Mouse (Mus musculus) adrenal gland, postnatal 36 days (tissue): Measurements from ENCODE around the gene Srpr. TPM values are rescaled to one million over a fixed set of nuclear protein-coding genes. Genes with fewer than 3 reads are reported as not detected.

ENCODE experiments used
- DNase-seq, 2 experiments: peaks; one replicate each; pipeline ENCODE4 v3.0.0; 2021; ENCODE audit warnings: mixed read lengths in 1 of 2
- total RNA-seq, 2 experiments: library from RNA; stranded (reverse); gene quantifications; 2 replicates each; pipeline ENCODE4 v1.2.3; 2021

Srpr gene
- total RNA-seq, 2 experiments from 2014 or later = 166 to 172 TPM

- DNase-seq = no peak
Observed at GRCm38 (mm10) chr9:35262418-35262817, 62.4 kb downstream of the Srpr start.

DNA sequence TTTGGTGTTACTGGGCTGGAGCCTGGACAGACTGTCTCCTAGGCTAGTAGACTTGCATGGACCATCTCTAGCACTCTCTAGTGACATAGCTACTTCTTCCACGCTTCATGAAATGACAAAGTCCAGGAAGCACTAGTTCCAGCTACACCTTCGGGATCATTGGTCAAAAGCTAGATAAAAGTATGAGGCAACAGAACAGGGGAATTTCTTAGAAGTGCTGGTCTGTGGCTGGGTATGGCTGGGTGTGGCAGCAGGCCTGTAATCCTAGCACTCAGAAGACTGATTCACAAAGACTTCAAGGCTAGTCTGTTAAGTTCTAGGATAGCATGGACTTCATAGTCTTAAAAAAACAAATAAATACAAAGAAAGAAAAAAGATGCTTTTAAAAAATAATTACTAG, 63.5 kb downstream of the Srpr start:
- DNase-seq = no peak

- DNase-seq = no peak
Observed at GRCm38 (mm10) chr9:35264509-35264908, 64.5 kb downstream of the Srpr start.

DNA sequence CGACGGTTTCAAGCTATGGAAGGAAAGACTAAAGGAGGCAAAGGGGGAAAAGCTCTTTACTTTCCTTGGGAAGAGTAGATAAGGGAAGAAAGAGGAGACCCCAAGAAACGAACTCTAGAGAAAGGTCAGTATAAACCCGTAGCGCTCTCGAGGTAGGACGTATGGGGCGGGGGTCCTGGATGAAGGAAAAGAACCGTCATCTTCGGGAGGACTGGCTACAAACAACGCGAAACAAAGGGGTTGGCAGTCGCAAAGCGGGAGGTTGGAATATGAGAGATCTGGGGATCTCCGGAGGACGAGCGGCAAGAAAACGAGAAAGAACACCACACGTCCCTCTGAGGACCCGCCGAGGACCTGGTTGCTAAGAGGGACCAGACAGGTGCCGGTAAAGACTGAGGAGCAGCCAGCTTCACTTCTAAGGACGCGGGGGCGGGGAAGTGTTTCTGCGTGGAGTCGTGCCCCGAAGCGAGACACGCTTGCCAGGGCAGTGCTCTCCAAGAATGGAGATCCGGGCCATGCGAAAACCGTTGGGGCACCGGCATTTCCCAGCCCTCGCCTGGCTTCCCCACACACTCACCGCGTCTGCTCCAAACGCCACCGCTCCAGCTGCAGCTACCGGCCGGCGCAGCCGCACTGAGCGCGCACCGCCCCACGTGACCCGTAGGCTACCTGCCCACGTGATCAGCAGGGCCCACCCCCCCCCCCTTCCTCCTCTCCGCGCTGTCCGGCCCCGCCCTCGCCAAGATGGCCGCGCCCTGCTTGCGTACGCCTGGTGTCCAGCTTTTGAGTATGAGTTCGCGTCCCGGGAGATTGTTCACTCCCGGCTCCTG, 67.4 kb downstream of the Srpr start, which contains the start of the genes Fam118b and Rpusd4:
Gene Fam118b, minus strand, starts transcription at position 660 of the 830 bp plus-strand sequence.
Gene Rpusd4, plus strand, starts transcription at position 720 of the 830 bp plus-strand sequence.
- DNase-seq = peak; percentile 95 to 96

DNA sequence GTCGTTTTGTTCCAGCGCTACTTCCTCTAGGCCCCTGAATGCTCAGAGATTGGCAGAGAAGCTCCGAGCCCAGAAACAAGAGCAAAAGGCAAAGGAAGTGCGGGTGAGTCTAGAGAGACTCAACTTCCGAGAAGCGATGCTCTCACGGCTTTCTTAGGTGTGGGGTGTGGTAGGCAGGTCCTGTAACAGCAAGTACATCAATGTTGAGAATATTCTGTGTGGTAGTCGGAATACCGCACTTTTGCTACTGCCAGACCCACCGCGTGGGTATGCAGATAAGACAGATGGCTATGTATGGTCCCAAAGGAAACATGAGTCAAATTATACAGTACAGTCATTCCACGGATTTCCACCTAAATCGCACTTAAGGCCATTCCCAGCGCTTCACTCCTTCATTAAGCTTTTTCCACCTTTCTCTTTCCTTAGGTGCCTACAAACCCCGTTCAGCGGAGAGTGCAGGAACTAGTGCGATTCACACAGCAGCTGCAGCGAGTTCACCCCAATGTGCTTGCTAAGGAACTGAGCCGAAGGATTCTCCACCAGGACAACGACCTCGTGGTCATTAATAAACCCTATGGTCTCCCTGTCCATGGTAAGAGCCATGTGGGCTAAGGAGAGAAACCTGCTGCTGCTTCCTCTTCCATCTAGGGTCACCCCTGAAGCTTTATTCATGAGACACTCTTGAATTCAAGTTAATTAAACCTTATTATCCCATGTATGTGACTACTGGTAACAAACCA, 68.2 kb downstream of the Srpr start:
- DNase-seq = peak in 1 of 2 experiments; percentile 9

- no peak for DNase-seq
Observed at GRCm38 (mm10) chr9:35277855-35278365, 77.9 kb downstream of the Srpr start.

DNA sequence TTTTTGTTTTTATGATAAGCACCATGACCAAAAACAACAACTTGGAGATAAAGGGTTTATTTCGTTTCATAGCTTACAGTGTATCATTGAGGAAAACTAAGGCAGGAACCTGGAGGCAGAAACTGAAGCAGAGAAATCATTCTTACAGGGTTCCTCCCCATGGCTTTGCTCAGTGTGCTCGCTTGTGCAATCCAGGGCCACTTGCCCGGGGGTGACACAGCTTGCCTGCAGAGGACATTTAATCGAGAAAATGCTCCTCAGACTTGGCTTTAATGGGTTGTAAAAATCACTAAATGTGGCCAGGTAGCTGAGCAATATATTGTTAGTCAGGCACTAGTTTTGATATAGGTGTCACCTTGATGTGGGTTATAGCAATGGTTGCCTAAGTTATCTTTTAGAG, 78.5 kb downstream of the Srpr start:
- peak; percentile 30 to 32 for DNase-seq

GRCm38 (mm10) chr9:35282006-35282850, 82.3 kb downstream of the Srpr start:
- peak; percentile 29 to 48 for DNase-seq

DNA sequence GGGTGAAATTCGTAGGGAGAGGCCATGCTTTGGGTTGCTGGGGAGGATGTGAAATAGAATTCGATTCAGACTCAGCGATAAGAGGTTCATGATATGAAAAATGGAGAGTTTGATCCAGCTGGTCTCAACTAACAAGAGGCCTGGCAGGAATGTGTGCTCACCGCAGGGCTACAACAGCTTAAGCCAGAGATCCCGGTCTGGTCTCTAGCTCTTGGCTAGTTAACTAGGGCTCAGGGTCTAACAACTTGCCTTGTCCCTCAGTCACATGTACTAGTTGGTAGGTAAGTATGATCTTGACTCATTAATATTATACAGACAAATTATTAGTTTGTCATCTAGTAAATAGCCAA, 82.9 kb downstream of the Srpr start:
- DNase-seq = no peak

- DNase-seq = no peak
Observed at GRCm38 (mm10) chr9:35283415-35284069, 83.6 kb downstream of the Srpr start.

DNA sequence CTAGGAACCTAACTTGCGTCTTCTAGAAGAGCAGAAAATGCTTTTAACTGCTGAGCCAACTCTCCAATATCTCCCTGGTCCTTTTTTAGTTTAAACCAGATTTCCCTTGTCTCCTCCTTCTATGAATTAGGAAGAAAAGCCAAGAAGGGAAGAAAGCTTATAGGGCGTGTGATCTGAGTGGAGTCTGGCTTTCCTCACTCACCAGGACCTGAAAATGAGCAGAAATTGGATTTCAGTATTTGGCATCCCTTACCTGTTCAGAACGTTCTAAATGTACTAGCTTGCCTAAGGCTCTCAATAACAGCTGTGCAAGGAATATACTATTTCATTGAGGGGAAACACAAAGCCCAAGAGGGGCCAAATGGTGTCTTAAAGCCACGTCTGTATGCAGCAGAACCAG, 84.4 kb downstream of the Srpr start:
- DNase-seq = no peak

DNA sequence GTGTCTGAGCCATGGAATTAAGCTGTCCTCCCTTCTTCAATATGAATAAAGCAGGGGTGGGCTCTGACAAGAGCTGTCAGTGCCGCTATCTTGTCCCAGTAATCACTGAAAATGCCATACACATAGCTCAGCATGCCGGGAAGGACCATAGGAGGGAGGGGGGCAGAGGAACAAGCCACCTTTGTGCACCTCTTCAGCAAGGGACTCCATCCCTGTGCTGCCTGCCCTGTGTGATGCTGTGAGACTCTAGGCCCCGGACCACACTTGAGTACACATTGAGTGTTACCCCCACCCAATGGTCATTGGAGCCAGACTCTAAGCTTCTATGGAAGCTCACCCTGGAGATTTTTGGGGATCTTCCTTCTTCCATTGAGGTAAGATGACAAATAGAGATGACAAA, 86.4 kb downstream of the Srpr start:
- DNase-seq = no peak

GRCm38 (mm10) chr9:35289992-35290391, 90.0 kb downstream of the Srpr start:
- DNase-seq = no peak

- DNase-seq = no peak
Observed at GRCm38 (mm10) chr9:35290417-35290816, 90.4 kb downstream of the Srpr start.

GRCm38 (mm10) chr9:35290916-35291315, 90.9 kb downstream of the Srpr start:
- DNase-seq = no peak

DNA sequence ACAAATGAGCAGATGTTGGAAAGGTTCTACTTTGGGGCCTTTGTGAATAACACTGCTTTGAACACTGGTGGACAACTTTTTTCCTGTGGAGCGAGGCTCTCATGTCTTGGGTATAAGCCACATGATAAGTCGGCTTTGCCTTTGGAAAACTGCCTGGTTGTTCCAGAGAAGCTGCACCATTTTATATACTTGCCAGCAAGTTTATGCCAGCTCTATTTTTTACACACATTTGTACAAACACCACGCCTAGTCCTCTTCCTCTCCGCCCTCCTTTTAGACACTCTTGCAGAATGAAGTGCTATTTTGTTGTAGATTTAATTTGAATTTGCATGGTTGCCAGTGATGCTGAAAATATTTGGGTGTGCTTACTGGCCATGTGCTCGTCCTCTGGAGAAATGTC, 93.5 kb downstream of the Srpr start:
- no peak for DNase-seq

Other genes with a start within 250 kb of the Srpr start
- gene St3gal4, start 80.9 kb upstream of the Srpr start, total RNA-seq = 10 to 100 TPM; 28.6 to 48.4 TPM
- gene Dcps, start 24.1 kb upstream of the Srpr start, total RNA-seq = 10 to 100 TPM; 20.0 to 29.3 TPM
- 1 to 10 TPM; 5.6 to 6.5 TPM for gene Tirap, start 116 bp downstream of the Srpr start, total RNA-seq
- gene Foxred1, start 10.9 kb downstream of the Srpr start, total RNA-seq = 10 to 100 TPM; 50.7 to 54.4 TPM
- 10 to 100 TPM; 11.4 to 14.0 TPM for gene Fam118b, start 67.6 kb downstream of the Srpr start, total RNA-seq
- 10 to 100 TPM; 17.7 to 19.0 TPM for gene Rpusd4, start 67.7 kb downstream of the Srpr start, total RNA-seq
- 10 to 100 TPM; 14.2 to 17.9 TPM for gene Cdon, start 221.0 kb downstream of the Srpr start, total RNA-seq